Mouse (Mus musculus): ENCODE data around the gene Pabpn1l. TPM values are rescaled to one million over a fixed set of nuclear protein-coding genes. Genes with fewer than 3 reads are reported as not detected.
A peak's percentile ranks its signal among the peaks of the same experiment; 100 is the strongest.
"Not testable (repeated sequence)": the region's sequence is repeated elsewhere in the genome, so short reads cannot be mapped to it uniquely, and the experiment has no call there.

The Pabpn1l gene
- polyA plus RNA-seq, 1 experiment from 2014 or later = 0.19 TPM

DNA sequence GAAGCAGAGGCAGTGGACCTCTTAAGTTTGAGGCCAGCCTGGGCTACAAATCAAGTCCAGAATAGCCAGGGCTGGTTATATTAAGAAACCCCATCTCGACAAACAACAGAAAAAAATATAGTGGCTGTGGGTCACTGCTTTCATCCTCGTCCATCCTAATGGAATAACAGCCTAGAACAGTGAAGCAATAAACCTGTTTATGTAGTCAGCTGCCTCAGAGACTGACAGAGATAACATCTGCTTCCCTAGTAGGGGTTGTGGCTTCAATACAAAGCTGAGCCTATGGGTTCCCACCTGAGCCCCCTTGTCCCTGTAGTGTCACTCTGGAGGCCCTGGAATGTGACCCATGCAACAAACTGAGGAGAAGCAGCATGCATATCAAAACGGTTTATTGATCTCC is 48.3 kb downstream of the Pabpn1l start:
- WGBS = 15% methylated on average over 3 of the region's 3 CpGs
- no peaks in the 10 kb centered on the region for H3K9me3 ChIP-seq (ENCODE audit: low read length)
- no peak overlapping the region for H3K4me3 ChIP-seq (ENCODE audit: low read length)
- H3K27ac ChIP-seq (ENCODE audit: low read length) = peak overlapping the region; percentile 73
- H3K36me3 ChIP-seq (ENCODE audit: insufficient read depth, low read length) = peaks cover 34% of the 10 kb centered on the region
- no peak for ATAC-seq (ENCODE audit: low FRiP score, low TSS enrichment)
- peaks cover 46% of the 10 kb centered on the region for H3K4me1 ChIP-seq (ENCODE audit: insufficient read depth, low read length)
- no peaks in the 10 kb centered on the region for H3K27me3 ChIP-seq (ENCODE audit: insufficient read depth, low read length)
- no peak overlapping the region for H3K4me2 ChIP-seq (replicated peaks; ENCODE audit: low read depth, low read length)
- H3K9ac ChIP-seq (replicated peaks; ENCODE audit: low read length) = no peak overlapping the region

DNA sequence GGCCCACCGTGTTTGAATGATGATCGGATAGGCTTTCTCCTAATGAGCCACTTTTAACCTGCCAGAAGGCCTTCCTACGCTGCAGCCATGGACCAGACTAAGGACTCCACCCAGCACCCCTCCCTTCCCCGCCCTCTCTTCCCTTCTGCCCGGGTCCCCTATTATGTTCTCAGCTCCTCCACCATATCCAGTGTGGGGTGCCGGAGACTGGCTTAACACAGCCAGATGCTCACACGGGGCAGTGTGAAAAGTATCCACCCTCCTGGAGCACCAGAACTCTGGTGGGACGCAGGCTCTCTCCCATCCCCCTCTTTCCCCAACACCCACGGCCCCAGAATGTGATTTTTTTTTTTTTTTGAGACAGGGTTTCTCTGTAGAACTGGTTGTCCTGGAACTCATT is 49.0 kb downstream of the Pabpn1l start:
- no peak overlapping the region for H3K4me2 ChIP-seq (replicated peaks; ENCODE audit: low read depth, low read length)
- H3K9me3 ChIP-seq (ENCODE audit: low read length) = no peaks in the 10 kb centered on the region
- no peak overlapping the region for H3K27ac ChIP-seq (ENCODE audit: low read length)
- H3K27me3 ChIP-seq (ENCODE audit: insufficient read depth, low read length) = no peaks in the 10 kb centered on the region
- H3K4me3 ChIP-seq (ENCODE audit: low read length) = no peak overlapping the region
- 61% methylated on average over 9 of the region's 9 CpGs for WGBS
- H3K9ac ChIP-seq (replicated peaks; ENCODE audit: low read length) = no peak overlapping the region
- ATAC-seq (ENCODE audit: low FRiP score, low TSS enrichment) = no peak
- H3K4me1 ChIP-seq (ENCODE audit: insufficient read depth, low read length) = peaks cover 46% of the 10 kb centered on the region
- peaks cover 34% of the 10 kb centered on the region for H3K36me3 ChIP-seq (ENCODE audit: insufficient read depth, low read length)

- H3K27ac ChIP-seq (ENCODE audit: low read length); H3K9me3 ChIP-seq (ENCODE audit: low read length); ATAC-seq (ENCODE audit: low FRiP score, low TSS enrichment); H3K9ac ChIP-seq (replicated peaks; ENCODE audit: low read length); H3K4me3 ChIP-seq (ENCODE audit: low read length); H3K27me3 ChIP-seq (ENCODE audit: insufficient read depth, low read length); H3K4me2 ChIP-seq (replicated peaks; ENCODE audit: low read depth, low read length): not testable (repeated sequence)
- H3K36me3 ChIP-seq (ENCODE audit: insufficient read depth, low read length) = peaks cover 34% of the 10 kb centered on the region
- 57% methylated on average over 4 of the region's 4 CpGs for WGBS
- peaks cover 44% of the 10 kb centered on the region for H3K4me1 ChIP-seq (ENCODE audit: insufficient read depth, low read length)
Measured at GRCm38 (mm10) chr8:122573176-122573575, 49.4 kb downstream of the Pabpn1l start.

GRCm38 (mm10) chr8:122572751-122573150 is 49.8 kb downstream of the Pabpn1l start:
- Histone ChIP-seq H3K36me3 (ENCODE audit: insufficient read depth, low read length) (peaks cover 34% of the 10 kb centered on the region), H3K27me3 (ENCODE audit: insufficient read depth, low read length) (no peaks in the 10 kb centered on the region)
- no peak for ATAC-seq (ENCODE audit: low FRiP score, low TSS enrichment)

GRCm38 (mm10) chr8:122571750-122572267 is 50.7 kb downstream of the Pabpn1l start:
- H3K4me3 ChIP-seq (ENCODE audit: low read length) = no peak overlapping the region
- no peak for ATAC-seq (ENCODE audit: low FRiP score, low TSS enrichment)
- H3K4me2 ChIP-seq (replicated peaks; ENCODE audit: low read depth, low read length) = no peak overlapping the region
- H3K9ac ChIP-seq (replicated peaks; ENCODE audit: low read length) = no peak overlapping the region
- H3K27me3 ChIP-seq (ENCODE audit: insufficient read depth, low read length) = no peaks in the 10 kb centered on the region
- H3K9me3 ChIP-seq (ENCODE audit: low read length) = no peaks in the 10 kb centered on the region
- peaks cover 42% of the 10 kb centered on the region for H3K4me1 ChIP-seq (ENCODE audit: insufficient read depth, low read length)
- no peak overlapping the region for H3K27ac ChIP-seq (ENCODE audit: low read length)
- H3K36me3 ChIP-seq (ENCODE audit: insufficient read depth, low read length) = peaks cover 34% of the 10 kb centered on the region
- 88% methylated on average over 17 of the region's 17 CpGs for WGBS

More at GRCm38 (mm10) chr8:122572751-122573150, 49.8 kb downstream of the Pabpn1l start:
- WGBS = 90% methylated on average over 3 of the region's 3 CpGs
- H3K27ac ChIP-seq (ENCODE audit: low read length) = no peak overlapping the region
- H3K4me3 ChIP-seq (ENCODE audit: low read length) = no peak overlapping the region
- no peak overlapping the region for H3K9ac ChIP-seq (replicated peaks; ENCODE audit: low read length)
- no peaks in the 10 kb centered on the region for H3K9me3 ChIP-seq (ENCODE audit: low read length)
- H3K4me1 ChIP-seq (ENCODE audit: insufficient read depth, low read length) = peaks cover 44% of the 10 kb centered on the region
- no peak overlapping the region for H3K4me2 ChIP-seq (replicated peaks; ENCODE audit: low read depth, low read length)

DNA sequence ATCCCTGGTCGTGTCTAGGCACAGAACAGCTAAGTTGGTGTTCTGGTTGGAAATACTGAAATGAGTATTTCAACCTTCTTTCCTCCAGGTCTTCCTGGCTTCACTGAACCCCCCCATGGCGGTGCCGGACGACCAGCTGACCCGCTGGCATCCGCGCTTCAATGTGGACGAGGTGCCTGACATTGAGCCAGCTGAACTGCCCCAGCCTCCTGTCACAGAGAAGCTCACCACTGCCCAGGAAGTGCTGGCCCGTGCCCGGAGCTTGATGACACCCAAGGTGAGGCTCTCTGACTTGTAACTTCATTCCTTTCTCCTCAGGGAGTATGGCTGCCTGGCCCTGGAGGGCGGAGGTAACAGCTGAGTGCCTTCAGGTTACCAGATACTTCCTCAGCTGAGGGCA is 51.4 kb downstream of the Pabpn1l start:
- H3K9me3 ChIP-seq (ENCODE audit: low read length) = no peaks in the 10 kb centered on the region
- peaks cover 34% of the 10 kb centered on the region for H3K36me3 ChIP-seq (ENCODE audit: insufficient read depth, low read length)
- no peak overlapping the region for H3K9ac ChIP-seq (replicated peaks; ENCODE audit: low read length)
- no peak overlapping the region for H3K4me2 ChIP-seq (replicated peaks; ENCODE audit: low read depth, low read length)
- H3K27me3 ChIP-seq (ENCODE audit: insufficient read depth, low read length) = no peaks in the 10 kb centered on the region
- no peak overlapping the region for H3K4me3 ChIP-seq (ENCODE audit: low read length)
- H3K27ac ChIP-seq (ENCODE audit: low read length) = no peak overlapping the region
- 85% methylated on average over 11 of the region's 11 CpGs for WGBS
- peaks cover 46% of the 10 kb centered on the region for H3K4me1 ChIP-seq (ENCODE audit: insufficient read depth, low read length)
- no peak for ATAC-seq (ENCODE audit: low FRiP score, low TSS enrichment)

DNA sequence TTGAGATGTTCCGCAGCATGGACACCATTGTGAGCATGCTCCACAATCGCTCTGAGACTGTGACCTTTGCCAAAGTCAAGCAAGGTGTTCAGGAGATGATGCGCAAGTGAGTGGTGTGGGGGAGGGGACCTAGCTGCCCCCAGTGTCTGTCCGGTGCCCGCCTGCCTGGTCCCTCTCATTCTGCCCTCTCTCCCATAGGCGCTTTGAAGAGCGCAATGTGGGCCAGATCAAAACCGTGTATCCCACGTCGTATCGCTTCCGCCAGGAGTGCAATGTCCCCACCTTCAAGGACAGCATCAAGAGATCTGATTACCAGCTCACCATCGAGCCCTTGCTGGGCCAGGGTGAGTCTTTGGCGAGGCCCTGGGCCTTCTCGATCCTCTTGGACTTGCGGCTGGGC is 52.5 kb downstream of the Pabpn1l start:
- Histone ChIP-seq H3K4me2 (replicated peaks; ENCODE audit: low read depth, low read length) (no peak overlapping the region), H3K9me3 (ENCODE audit: low read length) (no peaks in the 10 kb centered on the region), H3K9ac (replicated peaks; ENCODE audit: low read length) (no peak overlapping the region), H3K4me1 (ENCODE audit: insufficient read depth, low read length) (peaks cover 34% of the 10 kb centered on the region), H3K4me3 (ENCODE audit: low read length) (no peak overlapping the region), H3K27me3 (ENCODE audit: insufficient read depth, low read length) (no peaks in the 10 kb centered on the region), H3K36me3 (ENCODE audit: insufficient read depth, low read length) (peaks cover 34% of the 10 kb centered on the region), H3K27ac (ENCODE audit: low read length) (no peak overlapping the region)
- no peak for ATAC-seq (ENCODE audit: low FRiP score, low TSS enrichment)
- WGBS = 91% methylated on average over 16 of the region's 16 CpGs

Small RNAs within 50 kb of the gene (microRNA-seq; reads per million reads assigned to microRNA genes)
- not detected for gene Mir6396

Other genes with a start within 250 kb of the Pabpn1l start
- 50.1 and 50.6 TPM in 2 replicates for gene Zc3h18, start 246.1 kb downstream of the Pabpn1l start, polyA plus RNA-seq (2015; fragmentation: Nextera tagmentation; extraction: Ambion mirVana)
- gene Il17c, start 200.7 kb downstream of the Pabpn1l start, polyA plus RNA-seq (2015; fragmentation: Nextera tagmentation; extraction: Ambion mirVana) = not detected in 2 replicates
- 385 and 421 TPM in 2 replicates for gene Cyba, start 189.8 kb downstream of the Pabpn1l start, polyA plus RNA-seq (2015; fragmentation: Nextera tagmentation; extraction: Ambion mirVana)
- 36.4 and 36.6 TPM in 2 replicates for gene Mvd, start 179.3 kb downstream of the Pabpn1l start, polyA plus RNA-seq (2015; fragmentation: Nextera tagmentation; extraction: Ambion mirVana)
- 0.75 and 0.77 TPM in 2 replicates for gene Snai3, start 162.0 kb downstream of the Pabpn1l start, polyA plus RNA-seq (2015; fragmentation: Nextera tagmentation; extraction: Ambion mirVana)
- gene Rnf166, start 146.7 kb downstream of the Pabpn1l start, polyA plus RNA-seq (2015; fragmentation: Nextera tagmentation; extraction: Ambion mirVana) = 39.3 and 46.0 TPM in 2 replicates
- 46.5 and 48.0 TPM in 2 replicates for gene Ctu2, start 146.6 kb downstream of the Pabpn1l start, polyA plus RNA-seq (2015; fragmentation: Nextera tagmentation; extraction: Ambion mirVana)
- 15.6 and 16.9 TPM in 2 replicates for gene Piezo1, start 71.4 kb downstream of the Pabpn1l start, polyA plus RNA-seq (2015; fragmentation: Nextera tagmentation; extraction: Ambion mirVana)
- gene Cdt1, start 54.7 kb downstream of the Pabpn1l start, polyA plus RNA-seq (2015; fragmentation: Nextera tagmentation; extraction: Ambion mirVana) = 43.0 and 49.0 TPM in 2 replicates
- gene Aprt, start 45.8 kb downstream of the Pabpn1l start, polyA plus RNA-seq (2015; fragmentation: Nextera tagmentation; extraction: Ambion mirVana) = 363 and 371 TPM in 2 replicates
- 17.4 and 18.2 TPM in 2 replicates for gene Galns, start 11.3 kb downstream of the Pabpn1l start, polyA plus RNA-seq (2015; fragmentation: Nextera tagmentation; extraction: Ambion mirVana)
- 56.7 and 60.1 TPM in 2 replicates for gene Trappc2l, start 11.1 kb downstream of the Pabpn1l start, polyA plus RNA-seq (2015; fragmentation: Nextera tagmentation; extraction: Ambion mirVana)
- gene Cbfa2t3, start 76.4 kb upstream of the Pabpn1l start, polyA plus RNA-seq (2015; fragmentation: Nextera tagmentation; extraction: Ambion mirVana) = 3.5 and 4.5 TPM in 2 replicates
- gene Acsf3, start 152.7 kb upstream of the Pabpn1l start, polyA plus RNA-seq (2015; fragmentation: Nextera tagmentation; extraction: Ambion mirVana) = 22.7 and 22.9 TPM in 2 replicates
- gene Cdh15, start 225.2 kb upstream of the Pabpn1l start, polyA plus RNA-seq (2015; fragmentation: Nextera tagmentation; extraction: Ambion mirVana) = 1.3 and 1.8 TPM in 2 replicates